Mouse (Mus musculus): ENCODE measurements around the gene Tpp2. TPM values are rescaled to one million over a fixed set of nuclear protein-coding genes. Genes with fewer than 3 reads are reported as not detected.

The Tpp2 gene
- polyA plus RNA-seq, 1 experiment, result 35.4 TPM

- Histone ChIP-seq H3K27ac (ENCODE audit: control insufficient read depth, insufficient read depth, low read depth, low read length) (no peak overlapping the region), H3K27me3 (ENCODE audit: control insufficient read depth, insufficient read depth, low read length) (no peaks in the 10 kb centered on the region), H3K36me3 (ENCODE audit: control insufficient read depth, insufficient read depth, low read length) (no peaks in the 10 kb centered on the region; the same call in 1 of the 2 replicates), H3K4me1 (ENCODE audit: control insufficient read depth, insufficient read depth, low read length) (no peaks in the 10 kb centered on the region), H3K4me3 (ENCODE audit: control insufficient read depth, low read depth, low read length) (no peak overlapping the region)
- TF ChIP-seq POLR2A (IDR thresholded peaks at IDR 0.05; ENCODE audit: control insufficient read depth, low read depth, low read length) (no peak), CTCF (IDR thresholded peaks at IDR 0.05; ENCODE audit: control insufficient read depth, insufficient read depth, insufficient replicate concordance, low read depth, low read length) (no peak)
Measured at GRCm38 (mm10) chr1:43953679-43954078, 20.2 kb downstream of the Tpp2 start.

- Histone ChIP-seq H3K27me3 (ENCODE audit: control insufficient read depth, insufficient read depth, low read length) (no peaks in the 10 kb centered on the region), H3K4me1 (ENCODE audit: control insufficient read depth, insufficient read depth, low read length) (no peaks in the 10 kb centered on the region), H3K36me3 (ENCODE audit: control insufficient read depth, insufficient read depth, low read length) (peaks cover 2% of the 10 kb centered on the region; the same call in 1 of the 2 replicates), H3K27ac (ENCODE audit: control insufficient read depth, insufficient read depth, low read depth, low read length) (no peak overlapping the region), H3K4me3 (ENCODE audit: control insufficient read depth, low read depth, low read length) (no peak overlapping the region)
- TF ChIP-seq CTCF (IDR thresholded peaks at IDR 0.05; ENCODE audit: control insufficient read depth, insufficient read depth, insufficient replicate concordance, low read depth, low read length) (no peak), POLR2A (IDR thresholded peaks at IDR 0.05; ENCODE audit: control insufficient read depth, low read depth, low read length) (no peak)
Measured at GRCm38 (mm10) chr1:43964381-43964780, 30.9 kb downstream of the Tpp2 start.

- H3K27ac ChIP-seq (ENCODE audit: control insufficient read depth, insufficient read depth, low read depth, low read length), result no peak overlapping the region
- peaks cover 2% of the 10 kb centered on the region; the same call in 1 of the 2 replicates for H3K36me3 ChIP-seq (ENCODE audit: control insufficient read depth, insufficient read depth, low read length)
- H3K4me3 ChIP-seq (ENCODE audit: control insufficient read depth, low read depth, low read length), result no peak overlapping the region
Measured at GRCm38 (mm10) chr1:43966756-43967155, 33.3 kb downstream of the Tpp2 start.

GRCm38 (mm10) chr1:43969361-43969760 lies 35.9 kb downstream of the Tpp2 start:
- TF ChIP-seq POLR2A (IDR thresholded peaks at IDR 0.05; ENCODE audit: control insufficient read depth, low read depth, low read length) (no peak), CTCF (IDR thresholded peaks at IDR 0.05; ENCODE audit: control insufficient read depth, insufficient read depth, insufficient replicate concordance, low read depth, low read length) (no peak)
- Histone ChIP-seq H3K36me3 (ENCODE audit: control insufficient read depth, insufficient read depth, low read length) (peaks cover 2% of the 10 kb centered on the region; the same call in 1 of the 2 replicates), H3K27me3 (ENCODE audit: control insufficient read depth, insufficient read depth, low read length) (no peaks in the 10 kb centered on the region), H3K27ac (ENCODE audit: control insufficient read depth, insufficient read depth, low read depth, low read length) (no peak overlapping the region), H3K4me1 (ENCODE audit: control insufficient read depth, insufficient read depth, low read length) (no peaks in the 10 kb centered on the region), H3K4me3 (ENCODE audit: control insufficient read depth, low read depth, low read length) (no peak overlapping the region)

More at GRCm38 (mm10) chr1:43966756-43967155, 33.3 kb downstream of the Tpp2 start:
- no peaks in the 10 kb centered on the region for H3K4me1 ChIP-seq (ENCODE audit: control insufficient read depth, insufficient read depth, low read length)
- H3K27me3 ChIP-seq (ENCODE audit: control insufficient read depth, insufficient read depth, low read length), result no peaks in the 10 kb centered on the region
- TF ChIP-seq CTCF (IDR thresholded peaks at IDR 0.05; ENCODE audit: control insufficient read depth, insufficient read depth, insufficient replicate concordance, low read depth, low read length), result no peak
- TF ChIP-seq POLR2A (IDR thresholded peaks at IDR 0.05; ENCODE audit: control insufficient read depth, low read depth, low read length), result no peak

- Histone ChIP-seq H3K4me3 (ENCODE audit: control insufficient read depth, low read depth, low read length) (no peak overlapping the region), H3K27ac (ENCODE audit: control insufficient read depth, insufficient read depth, low read depth, low read length) (no peak overlapping the region), H3K27me3 (ENCODE audit: control insufficient read depth, insufficient read depth, low read length) (no peaks in the 10 kb centered on the region), H3K36me3 (ENCODE audit: control insufficient read depth, insufficient read depth, low read length) (peaks cover 2% of the 10 kb centered on the region; the same call in 1 of the 2 replicates), H3K4me1 (ENCODE audit: control insufficient read depth, insufficient read depth, low read length) (no peaks in the 10 kb centered on the region)
- TF ChIP-seq CTCF (IDR thresholded peaks at IDR 0.05; ENCODE audit: control insufficient read depth, insufficient read depth, insufficient replicate concordance, low read depth, low read length), result no peak
- TF ChIP-seq POLR2A (IDR thresholded peaks at IDR 0.05; ENCODE audit: control insufficient read depth, low read depth, low read length), result no peak
Measured at GRCm38 (mm10) chr1:43971089-43971488, 37.6 kb downstream of the Tpp2 start.

- Histone ChIP-seq H3K4me3 (ENCODE audit: control insufficient read depth, low read depth, low read length) (no peak overlapping the region), H3K27me3 (ENCODE audit: control insufficient read depth, insufficient read depth, low read length) (no peaks in the 10 kb centered on the region)
- no peak for TF ChIP-seq POLR2A (IDR thresholded peaks at IDR 0.05; ENCODE audit: control insufficient read depth, low read depth, low read length)
- no peak for TF ChIP-seq CTCF (IDR thresholded peaks at IDR 0.05; ENCODE audit: control insufficient read depth, insufficient read depth, insufficient replicate concordance, low read depth, low read length)
Measured at GRCm38 (mm10) chr1:43996914-43997589, 63.6 kb downstream of the Tpp2 start.

GRCm38 (mm10) chr1:44004513-44004912 lies 71.1 kb downstream of the Tpp2 start:
- H3K36me3 ChIP-seq (ENCODE audit: control insufficient read depth, insufficient read depth, low read length), result peaks cover under 1% of the 10 kb centered on the region; the same call in 1 of the 2 replicates
- no peak for TF ChIP-seq POLR2A (IDR thresholded peaks at IDR 0.05; ENCODE audit: control insufficient read depth, low read depth, low read length)
- no peak for TF ChIP-seq CTCF (IDR thresholded peaks at IDR 0.05; ENCODE audit: control insufficient read depth, insufficient read depth, insufficient replicate concordance, low read depth, low read length)
- no peaks in the 10 kb centered on the region for H3K4me1 ChIP-seq (ENCODE audit: control insufficient read depth, insufficient read depth, low read length)

More at GRCm38 (mm10) chr1:43996914-43997589, 63.6 kb downstream of the Tpp2 start:
- Histone ChIP-seq H3K27ac (ENCODE audit: control insufficient read depth, insufficient read depth, low read depth, low read length) (no peak overlapping the region), H3K4me1 (ENCODE audit: control insufficient read depth, insufficient read depth, low read length) (no peaks in the 10 kb centered on the region), H3K36me3 (ENCODE audit: control insufficient read depth, insufficient read depth, low read length) (peaks cover 1% of the 10 kb centered on the region; the same call in 1 of the 2 replicates)

More at GRCm38 (mm10) chr1:44004513-44004912, 71.1 kb downstream of the Tpp2 start:
- Histone ChIP-seq H3K27me3 (ENCODE audit: control insufficient read depth, insufficient read depth, low read length) (no peaks in the 10 kb centered on the region), H3K27ac (ENCODE audit: control insufficient read depth, insufficient read depth, low read depth, low read length) (no peak overlapping the region), H3K4me3 (ENCODE audit: control insufficient read depth, low read depth, low read length) (no peak overlapping the region)
